Mouse (Mus musculus) heart, embryonic 11.5 days (tissue): ENCODE results near the gene Hoxb13. TPM values are rescaled to one million over a fixed set of nuclear protein-coding genes. Genes with fewer than 3 reads are reported as not detected.

Experiments used
- ATAC-seq: fragments of 200-750 bp; cut with Nextera tagmentation; replicated peaks from 2 replicates; pipeline ENCODE4 v1.8.0; 2017; ENCODE audit warnings: moderate library complexity; ENCODE audit not compliant: insufficient number of reproducible peaks, low FRiP score, low TSS enrichment
- H3K27ac ChIP-seq: fragments of 300-500 bp; sonication (generic); 2 replicates; pipeline ENCODE4 v1.5.1; 2014; ENCODE audit warnings: mild to moderate bottlenecking, low read depth, low read length
- H3K27me3 ChIP-seq: fragments of 300-500 bp; sonication (generic); 2 replicates; pipeline ENCODE4 v1.6.1; 2014; ENCODE audit warnings: mild to moderate bottlenecking, low read length, mixed read lengths; ENCODE audit not compliant: control insufficient read depth, insufficient read depth
- H3K36me3 ChIP-seq: fragments of 300-500 bp; sonication (generic); 2 replicates; pipeline ENCODE4 v1.6.1; 2014; ENCODE audit warnings: mild to moderate bottlenecking, low read length, moderate library complexity, mixed read lengths; ENCODE audit not compliant: control insufficient read depth, insufficient read depth
- H3K4me1 ChIP-seq: fragments of 300-500 bp; sonication (generic); 2 replicates; pipeline ENCODE4 v1.6.1; 2014; ENCODE audit warnings: low read length; ENCODE audit not compliant: control insufficient read depth, insufficient read depth
- H3K4me2 ChIP-seq: fragments of 300-500 bp; sonication (generic); 2 replicates; pipeline ENCODE4 v1.6.1; 2014; ENCODE audit warnings: mild to moderate bottlenecking, moderate library complexity
- H3K4me3 ChIP-seq: fragments of 300-500 bp; sonication (generic); 2 replicates; pipeline ENCODE4 v1.5.1; 2014; ENCODE audit warnings: low read depth, low read length
- H3K9ac ChIP-seq: fragments of 300-500 bp; sonication (generic); 2 replicates; pipeline ENCODE4 v1.6.1; 2014; ENCODE audit warnings: mild to moderate bottlenecking, low read depth, low read length, moderate library complexity
- H3K9me3 ChIP-seq: fragments of 300-500 bp; sonication (generic); replicated peaks from 2 replicates; pipeline ENCODE4 v1.6.1; 2016; ENCODE audit warnings: low read length; ENCODE audit not compliant: control insufficient read depth
- WGBS: fragments of 180-500 bp; shearing (Covaris S2); extraction: QIAGEN DNeasy Blood & Tissue Kit; methylation state at CpG from one replicate; pipeline ENCODE4 v1.1.7; 2014; ENCODE audit not compliant: insufficient replicate concordance; 5-methylcytosine and 5-hydroxymethylcytosine counted together
- polyA plus RNA-seq: library from polyadenylated mRNA; unstranded; fragments of >200 nt; fragmentation: Nextera tagmentation; extraction: Ambion mirVana; gene quantifications from 2 replicates; pipeline ENCODE4 v1.2.1, GENCODE M21; 2014

Gene Hoxb13
- polyA plus RNA-seq, result not detected in 2 replicates

DNA sequence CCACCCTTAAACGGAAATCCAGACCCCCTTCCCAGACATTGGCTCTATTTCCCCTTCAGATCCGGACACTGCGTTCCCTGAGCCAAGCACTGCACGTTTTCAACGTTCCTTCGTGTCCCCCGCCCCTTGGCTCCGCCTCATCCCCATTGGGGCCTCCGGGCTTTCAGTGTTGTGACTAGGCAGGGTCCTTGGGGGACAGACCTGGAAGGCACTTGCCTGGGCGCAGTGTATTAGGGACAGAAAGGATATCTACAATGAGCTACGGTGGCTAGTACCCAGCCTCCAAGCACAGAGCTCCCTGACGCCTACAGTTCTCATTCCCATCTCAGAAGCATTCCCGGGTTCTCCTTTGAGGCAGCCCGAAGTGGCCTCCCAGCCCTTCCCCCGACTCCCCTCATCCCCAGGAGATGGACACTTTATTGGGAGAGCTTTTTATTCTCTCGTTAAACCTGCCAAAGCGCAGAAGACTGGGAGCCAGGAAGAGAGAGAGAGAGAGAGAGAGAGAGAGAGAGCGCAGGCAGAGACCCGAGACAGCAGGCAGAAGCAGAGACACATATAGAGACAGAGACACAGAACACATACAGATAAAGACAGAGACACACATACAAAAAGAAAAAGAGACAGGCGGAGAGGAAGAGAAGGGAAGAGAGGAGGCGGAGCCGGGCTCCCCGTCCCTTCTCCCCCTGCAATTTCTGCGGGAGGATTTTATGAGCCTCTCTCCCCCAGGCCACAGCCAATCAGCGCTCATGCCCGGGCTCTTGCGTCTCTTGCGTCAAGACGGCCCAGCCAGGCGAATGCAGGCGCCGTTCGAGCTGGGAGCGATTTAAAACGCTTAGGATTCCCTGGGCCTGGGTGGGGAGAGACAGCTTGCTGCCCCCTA, at the start of gene Hoxb13:
TSS of gene Hoxb13 (plus strand) at position 796 of the 880 bp plus-strand sequence.
- no peak for ATAC-seq
- H3K27ac ChIP-seq, result no peak within 1 kb of the TSS
- H3K4me1 ChIP-seq, result no peaks in the 10 kb centered on the region
- H3K4me2 ChIP-seq, result peak within 1 kb of the TSS; percentile 9; the same call in 1 of the 2 replicates
- H3K9ac ChIP-seq, result no peak within 1 kb of the TSS
- H3K36me3 ChIP-seq, result no peaks in the 10 kb centered on the region
- H3K4me3 ChIP-seq, result no peak within 1 kb of the TSS; the same call in 1 of the 2 replicates
- H3K9me3 ChIP-seq, result no peaks in the 10 kb centered on the region
- 1% methylated on average over 34 of the region's 35 CpGs for WGBS
- peaks cover 97% of the 10 kb centered on the region for H3K27me3 ChIP-seq

GRCm38 (mm10) chr11:96145622-96146270, 48.4 kb upstream of the Hoxb13 start:
- no peak overlapping the region for H3K9ac ChIP-seq
- H3K9me3 ChIP-seq, result no peaks in the 10 kb centered on the region
- no peak for ATAC-seq
- 2% methylated on average over 15 of the region's 15 CpGs for WGBS
- H3K36me3 ChIP-seq, result no peaks in the 10 kb centered on the region
- peaks cover 59% of the 10 kb centered on the region for H3K27me3 ChIP-seq
- no peak overlapping the region for H3K4me3 ChIP-seq
- peak overlapping the region; percentile 48 for H3K4me2 ChIP-seq
- 0 out of 2 replicates have a peak, but pooled peaks cover 2% of the 10 kb centered on the region for H3K4me1 ChIP-seq
- no peak overlapping the region for H3K27ac ChIP-seq

- WGBS, result 60% methylated on average over 6 of the region's 6 CpGs
- H3K9me3 ChIP-seq, result no peaks in the 10 kb centered on the region
- peaks cover 74% of the 10 kb centered on the region for H3K27me3 ChIP-seq
- H3K9ac ChIP-seq, result no peak overlapping the region
- ATAC-seq, result no peak
- 0 out of 2 replicates have a peak, but pooled peaks cover 2% of the 10 kb centered on the region for H3K4me1 ChIP-seq
- no peak overlapping the region for H3K4me3 ChIP-seq
- no peak overlapping the region for H3K27ac ChIP-seq
- no peak overlapping the region for H3K4me2 ChIP-seq
- no peaks in the 10 kb centered on the region for H3K36me3 ChIP-seq
Observed at GRCm38 (mm10) chr11:96147471-96147870, 46.6 kb upstream of the Hoxb13 start.

DNA sequence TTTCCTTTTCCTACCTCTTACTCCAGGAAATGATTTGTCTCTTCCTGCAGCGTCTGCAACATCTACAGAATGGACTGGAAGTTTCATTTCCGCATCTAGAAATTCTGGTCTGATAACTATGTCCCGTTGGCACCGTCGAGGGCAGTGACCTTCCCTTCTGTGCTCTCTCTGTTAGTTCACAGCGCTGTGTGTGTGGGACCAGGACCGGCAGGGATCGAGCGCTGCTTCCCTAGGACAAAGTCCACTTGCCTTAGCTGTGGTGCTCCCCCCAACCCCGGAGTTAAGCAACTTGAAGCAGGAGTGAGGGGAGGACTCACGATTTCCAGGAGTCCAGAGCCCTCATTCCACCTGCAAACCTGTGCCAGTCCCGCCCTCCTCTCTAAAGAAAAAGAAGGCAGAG, 29.3 kb upstream of the Hoxb13 start:
- H3K9me3 ChIP-seq, result no peaks in the 10 kb centered on the region
- no peaks in the 10 kb centered on the region for H3K36me3 ChIP-seq
- H3K4me2 ChIP-seq, result no peak overlapping the region
- 49% methylated on average over 12 of the region's 12 CpGs for WGBS
- ATAC-seq, result no peak
- peaks cover 64% of the 10 kb centered on the region for H3K27me3 ChIP-seq
- H3K4me3 ChIP-seq, result no peak overlapping the region
- H3K27ac ChIP-seq, result no peak overlapping the region
- H3K9ac ChIP-seq, result no peak overlapping the region
- no peaks in the 10 kb centered on the region for H3K4me1 ChIP-seq

GRCm38 (mm10) chr11:96168125-96168524, 26.0 kb upstream of the Hoxb13 start:
- no peak for ATAC-seq
- WGBS, result 34% methylated on average over 9 of the region's 9 CpGs
- no peak overlapping the region for H3K27ac ChIP-seq

DNA sequence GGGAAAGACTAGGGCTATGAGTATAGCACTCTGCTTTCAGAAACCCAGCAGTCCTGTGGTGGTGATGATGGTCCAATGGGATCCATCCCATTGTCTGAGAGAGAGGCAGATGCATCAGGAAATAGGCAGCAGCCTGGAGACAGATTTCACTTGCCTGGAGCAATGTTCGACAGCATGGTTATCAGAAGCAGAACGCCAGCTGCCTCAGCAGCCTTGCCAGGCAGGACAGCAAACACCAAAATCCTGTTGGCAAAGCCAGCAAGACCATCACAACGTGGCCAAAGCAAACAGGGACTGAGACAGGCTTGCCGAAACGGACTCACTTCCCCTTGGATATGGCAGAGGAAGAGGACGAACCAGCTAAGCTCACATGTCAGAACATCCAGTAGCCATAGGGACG, 25.1 kb upstream of the Hoxb13 start:
- Histone ChIP-seq H3K4me2 (no peak overlapping the region), H3K9ac (no peak overlapping the region), H3K9me3 (no peaks in the 10 kb centered on the region), H3K4me1 (no peaks in the 10 kb centered on the region), H3K4me3 (no peak overlapping the region), H3K27ac (no peak overlapping the region), H3K27me3 (peaks cover 99% of the 10 kb centered on the region), H3K36me3 (no peaks in the 10 kb centered on the region)
- ATAC-seq, result no peak
- WGBS, result 17% methylated on average over 7 of the region's 7 CpGs

More at GRCm38 (mm10) chr11:96168125-96168524, 26.0 kb upstream of the Hoxb13 start:
- H3K4me1 ChIP-seq, result no peaks in the 10 kb centered on the region
- H3K4me3 ChIP-seq, result no peak overlapping the region
- H3K36me3 ChIP-seq, result no peaks in the 10 kb centered on the region
- H3K9ac ChIP-seq, result no peak overlapping the region
- no peak overlapping the region for H3K4me2 ChIP-seq
- H3K9me3 ChIP-seq, result no peaks in the 10 kb centered on the region
- H3K27me3 ChIP-seq, result peaks cover 97% of the 10 kb centered on the region

GRCm38 (mm10) chr11:96170711-96171379, 23.3 kb upstream of the Hoxb13 start:
- Histone ChIP-seq H3K9me3 (no peaks in the 10 kb centered on the region), H3K9ac (no peak overlapping the region), H3K4me3 (no peak overlapping the region), H3K4me1 (no peaks in the 10 kb centered on the region), H3K4me2 (no peak overlapping the region), H3K27me3 (peaks cover 99% of the 10 kb centered on the region), H3K27ac (no peak overlapping the region), H3K36me3 (no peaks in the 10 kb centered on the region)
- WGBS, result 2% methylated on average over 20 of the region's 20 CpGs
- ATAC-seq, result no peak

- H3K9me3 ChIP-seq, result no peaks in the 10 kb centered on the region
- H3K27ac ChIP-seq, result no peak overlapping the region
- no peak overlapping the region for H3K4me3 ChIP-seq
- H3K4me2 ChIP-seq, result no peak overlapping the region
- no peak overlapping the region for H3K9ac ChIP-seq
- no peaks in the 10 kb centered on the region for H3K4me1 ChIP-seq
- 4% methylated on average over 3 of the region's 3 CpGs for WGBS
- peaks cover 99% of the 10 kb centered on the region for H3K27me3 ChIP-seq
- no peak for ATAC-seq
- H3K36me3 ChIP-seq, result no peaks in the 10 kb centered on the region
Observed at GRCm38 (mm10) chr11:96171601-96172000, 22.5 kb upstream of the Hoxb13 start.
